Mouse (Mus musculus) G1E (cell line): ENCODE results near the gene Nmnat2.

Experiments used
- CTCF ChIP-seq: IDR thresholded peaks from 2 replicates; pipeline ENCODE4 v1.5.1; 2012; ENCODE audit warnings: low read depth, low read length, inconsistent platforms, mixed read lengths
- POLR2AphosphoS5 ChIP-seq: IDR thresholded peaks from 2 replicates; pipeline ENCODE4 v1.6.1; 2012; ENCODE audit warnings: low read depth, low read length, inconsistent platforms; ENCODE audit not compliant: insufficient replicate concordance
- TAL1 ChIP-seq: conservative IDR thresholded peaks from 2 replicates; pipeline ENCODE4 v1.6.1; 2012; ENCODE audit warnings: low read depth, low read length, inconsistent platforms, mixed read lengths

DNA sequence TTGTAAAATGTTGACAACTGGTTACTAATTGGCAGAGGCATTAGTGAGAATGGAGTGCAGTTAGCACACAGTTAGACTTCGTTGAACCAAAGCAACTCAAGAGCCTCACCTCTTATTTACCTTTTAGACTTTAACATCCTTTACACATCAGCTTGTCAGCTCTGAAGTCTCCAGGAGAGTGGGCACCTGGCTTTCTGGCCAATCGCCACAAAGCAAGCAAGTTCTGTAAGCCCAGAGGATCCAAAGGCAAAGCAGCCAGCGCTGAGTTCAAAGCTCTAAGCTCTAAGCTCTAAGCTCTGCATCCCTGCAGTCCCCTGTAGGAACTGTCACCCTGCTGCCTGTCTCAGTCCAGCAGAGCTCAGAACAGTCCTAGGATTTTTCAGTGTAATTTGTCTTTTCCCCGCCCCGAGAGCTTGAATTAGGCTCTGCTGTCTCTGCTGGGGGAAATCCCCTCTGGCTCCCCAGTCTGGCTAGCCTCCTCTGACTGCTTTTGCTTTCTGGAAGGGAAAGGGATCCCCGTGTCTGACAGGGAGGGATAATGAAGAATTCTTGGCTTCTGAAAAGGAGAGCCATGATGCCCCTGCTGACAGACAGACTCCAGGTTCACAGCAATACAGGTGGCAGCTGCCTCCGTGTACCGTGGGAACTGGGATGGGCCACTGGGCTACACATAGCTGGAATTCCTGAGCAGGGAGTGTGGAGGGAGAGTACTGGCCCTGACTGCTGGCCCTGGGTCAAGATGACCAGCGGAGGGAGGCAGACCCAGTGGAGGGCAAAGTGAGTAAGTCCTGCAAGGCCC is 136.8 kb downstream of the Nmnat2 start:
- TF ChIP-seq POLR2AphosphoS5, result no peak
- TF ChIP-seq CTCF, result no peak
- TF ChIP-seq TAL1, result no peak
